Mouse (Mus musculus) myocyte (in vitro differentiated cells): ENCODE measurements around the gene Wdhd1. TPM values are rescaled to one million over a fixed set of nuclear protein-coding genes. Genes with fewer than 3 reads are reported as not detected.

Source experiments
- H3K27me3 ChIP-seq: one replicate; pipeline ENCODE4 v1.6.1; 2011; ENCODE audit not compliant: control insufficient read depth, insufficient read depth, insufficient read length
- H3K36me3 ChIP-seq: one replicate; pipeline ENCODE4 v1.6.1; 2011; ENCODE audit not compliant: control insufficient read depth, insufficient read depth
- H3K4me2 ChIP-seq: one replicate; pipeline ENCODE4 v1.6.1; 2011; ENCODE audit warnings: low read depth, control low read depth
- H3K4me3 ChIP-seq: one replicate; pipeline ENCODE4 v1.5.1; 2011; ENCODE audit warnings: mild to moderate bottlenecking, control low read depth, moderate library complexity
- H3K79me2 ChIP-seq: one replicate; pipeline ENCODE4 v1.6.1; 2011; ENCODE audit not compliant: control insufficient read depth, insufficient read depth
- H3ac ChIP-seq: one replicate; pipeline ENCODE4 v1.6.1; 2011; ENCODE audit not compliant: control insufficient read depth, insufficient read length
- CEBPB ChIP-seq: IDR thresholded peaks from 2 replicates; pipeline ENCODE4 v1.6.1; 2011; ENCODE audit warnings: mild to moderate bottlenecking, moderate library complexity; ENCODE audit not compliant: poor library complexity, insufficient read depth, severe bottlenecking
- E2F4 ChIP-seq: IDR thresholded peaks from one replicate; pipeline ENCODE4 v1.6.1; 2011; ENCODE audit warnings: mild to moderate bottlenecking, control low read depth, moderate library complexity; ENCODE audit not compliant: insufficient read depth
- MAX ChIP-seq: IDR thresholded peaks from one replicate; pipeline ENCODE4 v1.6.1; 2011; ENCODE audit warnings: low read depth, mild to moderate bottlenecking, control low read depth
- MYOD1 ChIP-seq, 3 experiments: IDR thresholded peaks; one replicate each; pipeline ENCODE4 v1.6.1; 2011; ENCODE audit warnings: control low read depth in 2 of 3, low read depth in 2 of 3, mild to moderate bottlenecking in 2 of 3, moderate library complexity in 1 of 3; ENCODE audit not compliant: insufficient read length in 2 of 3, control insufficient read depth in 1 of 3
- MYOG ChIP-seq, 3 experiments: IDR thresholded peaks; one replicate each; pipeline ENCODE4 v1.6.1; 2011; ENCODE audit warnings: control low read depth in 2 of 3, low read depth in 2 of 3, mild to moderate bottlenecking in 2 of 3; ENCODE audit not compliant: insufficient read length in 2 of 3, control insufficient read depth in 1 of 3, insufficient read depth in 1 of 3
- POLR2A ChIP-seq: IDR thresholded peaks from one replicate; pipeline ENCODE4 v1.6.1; 2011; ENCODE audit warnings: low read depth, mild to moderate bottlenecking, control low read depth, moderate library complexity; ENCODE audit not compliant: insufficient read length
- POLR2AphosphoS2 ChIP-seq: IDR thresholded peaks from one replicate; pipeline ENCODE4 v1.6.1; 2011; ENCODE audit warnings: low read depth, control low read depth; ENCODE audit not compliant: insufficient read length
- REST ChIP-seq: IDR thresholded peaks from one replicate; pipeline ENCODE4 v1.6.1; 2011; ENCODE audit warnings: mild to moderate bottlenecking, control low read depth, moderate library complexity; ENCODE audit not compliant: insufficient read depth, insufficient read length
- SRF ChIP-seq: IDR thresholded peaks from one replicate; pipeline ENCODE4 v1.6.1; 2011; ENCODE audit warnings: low read depth; ENCODE audit not compliant: control insufficient read depth, insufficient read length
- TCF12 ChIP-seq: IDR thresholded peaks from one replicate; pipeline ENCODE4 v1.6.1; 2011; ENCODE audit warnings: mild to moderate bottlenecking, control low read depth; ENCODE audit not compliant: poor library complexity, insufficient read depth, severe bottlenecking
- TCF3 ChIP-seq: IDR thresholded peaks from one replicate; pipeline ENCODE4 v1.6.1; 2011; ENCODE audit warnings: low read depth, control low read depth; ENCODE audit not compliant: insufficient read length
- USF1 ChIP-seq: IDR thresholded peaks from one replicate; pipeline ENCODE4 v1.6.1; 2011; ENCODE audit warnings: low read depth, mild to moderate bottlenecking, control low read depth, moderate library complexity
- polyA plus RNA-seq: library from polyadenylated mRNA; unstranded; fragments of >200 nt; fragmentation: generic; extraction: Trizol; gene quantifications from one replicate; pipeline ENCODE4 v1.2.1, GENCODE M21; 2012; ENCODE audit warnings: missing spikeins

Wdhd1 gene
- polyA plus RNA-seq, 1 experiment = 2.1 TPM

GRCm38 (mm10) chr14:47205270-47205972, 71.2 kb downstream of the Wdhd1 start:
- no peaks in the 10 kb centered on the region for H3K27me3 ChIP-seq
- H3K4me3 ChIP-seq = no peak overlapping the region
- H3ac ChIP-seq = no peak overlapping the region
- TF ChIP-seq MYOD1 (IDR thresholded peaks at IDR 0.05; ENCODE audit: control insufficient read depth in 1 of 3, insufficient read length in 2 of 3, low read depth in 2 of 3) (no peak), TCF3 (no peak), SRF (no peak), POLR2A (no peak), USF1 (no peak), REST (no peak)
- no peak overlapping the region for H3K4me2 ChIP-seq
- H3K79me2 ChIP-seq = no peaks in the 10 kb centered on the region
- no peaks in the 10 kb centered on the region for H3K36me3 ChIP-seq

- Histone ChIP-seq H3K27me3 (no peaks in the 10 kb centered on the region), H3K79me2 (no peaks in the 10 kb centered on the region), H3K36me3 (no peaks in the 10 kb centered on the region), H3K4me3 (no peak overlapping the region), H3K4me2 (no peak overlapping the region), H3ac (no peak overlapping the region)
- TF ChIP-seq TCF3 (no peak), MYOG (IDR thresholded peaks at IDR 0.05; ENCODE audit: control insufficient read depth in 1 of 3, insufficient read depth in 1 of 3, insufficient read length in 2 of 3, low read depth in 2 of 3) (no peak), SRF (no peak), CEBPB (no peak), MAX (no peak), POLR2AphosphoS2 (no peak), TCF12 (no peak), USF1 (no peak), E2F4 (no peak), MYOD1 (IDR thresholded peaks at IDR 0.05; ENCODE audit: control insufficient read depth in 1 of 3, insufficient read length in 2 of 3, low read depth in 2 of 3) (no peak), REST (no peak), POLR2A (no peak)
Measured at GRCm38 (mm10) chr14:47197340-47197739, 79.3 kb downstream of the Wdhd1 start.

- Histone ChIP-seq H3K4me2 (no peak overlapping the region), H3K36me3 (no peaks in the 10 kb centered on the region), H3K4me3 (no peak overlapping the region), H3K79me2 (no peaks in the 10 kb centered on the region), H3ac (no peak overlapping the region), H3K27me3 (no peaks in the 10 kb centered on the region)
- TF ChIP-seq SRF = no peak
- no peak for TF ChIP-seq MYOG (IDR thresholded peaks at IDR 0.05; ENCODE audit: control insufficient read depth in 1 of 3, insufficient read depth in 1 of 3, insufficient read length in 2 of 3, low read depth in 2 of 3)
- TF ChIP-seq POLR2AphosphoS2 = no peak
- no peak for TF ChIP-seq MAX
- no peak for TF ChIP-seq E2F4
- TF ChIP-seq POLR2A = no peak
- TF ChIP-seq TCF3 = no peak
- no peak for TF ChIP-seq MYOD1 (IDR thresholded peaks at IDR 0.05; ENCODE audit: control insufficient read depth in 1 of 3, insufficient read length in 2 of 3, low read depth in 2 of 3)
- TF ChIP-seq REST = no peak
- TF ChIP-seq TCF12 = no peak
Measured at GRCm38 (mm10) chr14:47196711-47197110, 79.9 kb downstream of the Wdhd1 start.

GRCm38 (mm10) chr14:47194096-47194495, 82.6 kb downstream of the Wdhd1 start:
- Histone ChIP-seq H3ac (no peak overlapping the region), H3K79me2 (no peaks in the 10 kb centered on the region), H3K4me3 (no peak overlapping the region), H3K4me2 (no peak overlapping the region), H3K36me3 (no peaks in the 10 kb centered on the region), H3K27me3 (no peaks in the 10 kb centered on the region)
- TF ChIP-seq MAX (no peak), POLR2A (no peak), TCF3 (no peak), MYOD1 (IDR thresholded peaks at IDR 0.05; ENCODE audit: control insufficient read depth in 1 of 3, insufficient read length in 2 of 3, low read depth in 2 of 3) (no peak), SRF (no peak), CEBPB (no peak), REST (no peak), MYOG (IDR thresholded peaks at IDR 0.05; ENCODE audit: control insufficient read depth in 1 of 3, insufficient read depth in 1 of 3, insufficient read length in 2 of 3, low read depth in 2 of 3) (no peak), E2F4 (no peak), TCF12 (no peak), USF1 (no peak), POLR2AphosphoS2 (no peak)

- Histone ChIP-seq H3ac (no peak overlapping the region), H3K79me2 (no peaks in the 10 kb centered on the region), H3K27me3 (no peaks in the 10 kb centered on the region), H3K4me2 (no peak overlapping the region), H3K36me3 (no peaks in the 10 kb centered on the region), H3K4me3 (no peak overlapping the region)
- TF ChIP-seq POLR2AphosphoS2 (no peak), USF1 (no peak), POLR2A (no peak), MYOG (IDR thresholded peaks at IDR 0.05; ENCODE audit: control insufficient read depth in 1 of 3, insufficient read depth in 1 of 3, insufficient read length in 2 of 3, low read depth in 2 of 3) (no peak), REST (no peak), TCF12 (no peak), MAX (no peak), MYOD1 (IDR thresholded peaks at IDR 0.05; ENCODE audit: control insufficient read depth in 1 of 3, insufficient read length in 2 of 3, low read depth in 2 of 3) (no peak), CEBPB (no peak), E2F4 (no peak), SRF (no peak), TCF3 (no peak)
Measured at GRCm38 (mm10) chr14:47193506-47193905, 83.2 kb downstream of the Wdhd1 start.
